Mouse (Mus musculus): ENCODE measurements around the gene Olfr703. TPM values are rescaled to one million over a fixed set of nuclear protein-coding genes. Genes with fewer than 3 reads are reported as not detected.

The Olfr703 gene
- not detected in 2 replicates for polyA plus RNA-seq (2015; fragmentation: Nextera tagmentation; extraction: Ambion mirVana)

DNA sequence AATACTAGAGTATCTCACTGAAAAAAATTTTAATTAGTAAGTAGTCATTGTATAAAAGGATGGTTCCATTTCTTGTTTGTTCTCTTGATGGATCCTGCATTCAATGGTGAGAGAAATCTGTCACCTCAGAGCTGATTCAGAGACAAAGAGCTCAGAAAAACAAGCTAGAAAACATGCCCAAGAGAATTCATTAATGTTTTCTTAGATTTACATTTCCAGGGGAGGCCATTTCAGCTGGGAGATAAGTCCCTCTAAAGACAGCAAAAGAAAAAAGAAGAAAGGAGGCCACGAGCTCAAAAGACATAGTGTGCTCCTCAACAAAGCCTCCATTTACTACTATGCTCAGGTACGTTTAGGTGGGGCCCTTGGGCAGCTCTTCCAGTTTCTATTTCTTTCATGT, at the start of gene Olfr703:
Gene Olfr703, plus strand, starts transcription at position 301 of the 400 bp plus-strand sequence.
- no peaks in the 10 kb centered on the region for H3K27me3 ChIP-seq (replicated peaks)
- 74% methylated on average over 2 of the region's 2 CpGs for WGBS

DNA sequence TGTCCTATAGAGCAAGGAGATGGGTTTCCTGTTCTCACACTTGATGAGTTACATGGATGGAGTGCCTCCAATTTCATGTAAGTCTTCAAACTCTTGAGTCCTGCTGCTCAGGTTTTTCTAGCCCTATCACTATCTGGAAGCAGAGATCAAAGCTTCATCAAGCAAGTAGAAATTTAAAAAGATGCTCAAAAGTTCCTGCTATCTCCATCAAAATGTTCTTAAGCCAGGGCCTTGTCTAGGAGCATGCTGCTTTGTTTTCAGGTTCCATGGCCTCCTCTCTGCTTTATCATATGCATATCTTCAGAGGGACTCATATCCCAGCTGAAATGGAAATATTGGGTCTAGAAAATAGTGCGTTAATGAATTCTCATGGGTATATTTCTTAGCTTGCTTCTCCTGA, 34.4 kb upstream of the Olfr703 start, which contains the start of gene Olfr700:
Gene Olfr700, minus strand, starts transcription at position 101 of the 400 bp plus-strand sequence.
- H3K27ac ChIP-seq = no peak within 1 kb of the TSS
- no peak within 1 kb of the TSS for H3K9ac ChIP-seq
- H3K9me3 ChIP-seq = no peaks in the 10 kb centered on the region
- no peak within 1 kb of the TSS for H3K4me2 ChIP-seq
- no peak for ATAC-seq (replicated peaks)
- no peaks in the 10 kb centered on the region for H3K27me3 ChIP-seq (replicated peaks)
- H3K4me1 ChIP-seq = no peaks in the 10 kb centered on the region
- 90% methylated on average over 1 of the region's 1 CpGs for WGBS
- H3K4me3 ChIP-seq = no peak within 1 kb of the TSS
- no peaks in the 10 kb centered on the region for H3K36me3 ChIP-seq (replicated peaks)

More for the DNA sequence above, at the start of gene Olfr703:
- Histone ChIP-seq H3K4me1 (no peaks in the 10 kb centered on the region), H3K27ac (no peak within 1 kb of the TSS), H3K9ac (no peak within 1 kb of the TSS), H3K36me3 (replicated peaks) (no peaks in the 10 kb centered on the region), H3K4me3 (no peak within 1 kb of the TSS), H3K9me3 (0 out of 2 replicates have a peak, but pooled peaks cover 4% of the 10 kb centered on the region), H3K4me2 (no peak within 1 kb of the TSS)
- no peak for ATAC-seq (replicated peaks)

DNA sequence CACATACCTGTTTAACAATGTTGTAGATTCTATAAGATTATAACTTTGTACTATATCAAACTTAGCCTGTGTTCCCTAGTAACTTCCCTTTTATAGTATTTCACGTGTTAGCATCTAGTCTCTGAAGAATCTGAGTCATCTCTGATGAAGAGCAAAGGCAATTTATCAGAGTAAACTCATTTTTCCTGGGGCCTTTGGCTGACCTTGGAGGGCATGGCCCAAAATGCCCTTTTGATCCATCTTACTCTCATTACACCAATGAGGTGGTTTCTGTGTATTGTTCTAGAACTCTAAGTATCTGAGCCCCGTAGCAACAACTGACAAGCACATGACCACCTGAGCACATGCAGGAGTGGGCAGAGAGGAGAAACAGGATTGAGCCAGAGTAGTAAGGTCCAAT, 29.3 kb upstream of the Olfr703 start, which contains the start of gene Olfr701:
Gene Olfr701, plus strand, starts transcription at position 301 of the 400 bp plus-strand sequence.
- Histone ChIP-seq H3K27ac (no peak within 1 kb of the TSS), H3K36me3 (replicated peaks) (no peaks in the 10 kb centered on the region), H3K9ac (no peak within 1 kb of the TSS), H3K27me3 (replicated peaks) (no peaks in the 10 kb centered on the region), H3K4me1 (no peaks in the 10 kb centered on the region), H3K4me3 (no peak within 1 kb of the TSS), H3K4me2 (no peak within 1 kb of the TSS), H3K9me3 (no peaks in the 10 kb centered on the region)
- 70% methylated on average over 2 of the region's 2 CpGs for WGBS
- no peak for ATAC-seq (replicated peaks)

DNA sequence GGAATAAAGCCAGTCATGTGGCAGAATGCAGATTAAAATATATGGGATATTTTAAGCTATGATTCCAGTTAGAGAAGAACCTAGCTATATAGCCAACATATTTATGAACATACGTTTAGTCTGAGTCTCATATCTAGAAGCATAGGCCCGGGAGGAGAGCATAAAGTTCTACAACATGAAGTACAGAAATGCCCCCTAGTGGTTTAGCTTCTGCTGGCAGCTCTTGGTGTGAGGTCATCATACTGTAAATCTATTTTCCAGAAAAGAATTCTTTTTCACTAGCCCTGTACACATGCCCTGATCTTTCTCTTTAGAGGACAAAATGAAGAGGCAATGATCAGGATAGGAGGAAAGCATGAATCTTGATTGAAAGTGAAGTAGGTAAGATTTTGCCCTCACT, 27.4 kb upstream of the Olfr703 start:
- H3K9me3 ChIP-seq = no peaks in the 10 kb centered on the region
- no peaks in the 10 kb centered on the region for H3K4me1 ChIP-seq
- H3K27ac ChIP-seq = no peak overlapping the region
- no peak for ATAC-seq (replicated peaks)
- H3K4me2 ChIP-seq = no peak overlapping the region
- H3K36me3 ChIP-seq (replicated peaks) = no peaks in the 10 kb centered on the region
- 66% methylated on average over 2 of the region's 2 CpGs for WGBS
- H3K9ac ChIP-seq = no peak overlapping the region
- no peak overlapping the region for H3K4me3 ChIP-seq
- no peaks in the 10 kb centered on the region for H3K27me3 ChIP-seq (replicated peaks)

DNA sequence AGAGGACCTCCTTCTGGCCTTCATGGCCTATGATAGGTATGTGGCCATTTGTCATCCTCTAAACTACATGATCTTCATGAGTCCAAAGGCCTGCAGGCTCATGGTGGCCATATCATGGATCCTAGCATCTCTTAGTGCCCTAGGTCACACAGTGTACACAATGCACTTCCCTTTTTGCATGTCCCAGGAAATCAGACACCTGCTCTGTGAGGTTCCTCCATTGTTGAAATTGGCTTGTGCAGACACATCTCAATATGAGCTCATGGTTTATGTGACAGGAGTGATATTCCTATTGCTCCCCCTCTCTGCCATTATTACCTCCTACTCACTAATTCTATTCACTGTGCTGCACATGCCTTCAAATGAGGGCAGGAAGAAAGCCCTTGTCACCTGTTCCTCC, 24.7 kb upstream of the Olfr703 start:
- Histone ChIP-seq H3K9ac (no peak overlapping the region), H3K9me3 (no peaks in the 10 kb centered on the region), H3K4me3 (no peak overlapping the region), H3K27ac (no peak overlapping the region), H3K27me3 (replicated peaks) (no peaks in the 10 kb centered on the region), H3K4me2 (no peak overlapping the region), H3K36me3 (replicated peaks) (no peaks in the 10 kb centered on the region), H3K4me1 (no peaks in the 10 kb centered on the region)
- ATAC-seq (replicated peaks) = no peak

DNA sequence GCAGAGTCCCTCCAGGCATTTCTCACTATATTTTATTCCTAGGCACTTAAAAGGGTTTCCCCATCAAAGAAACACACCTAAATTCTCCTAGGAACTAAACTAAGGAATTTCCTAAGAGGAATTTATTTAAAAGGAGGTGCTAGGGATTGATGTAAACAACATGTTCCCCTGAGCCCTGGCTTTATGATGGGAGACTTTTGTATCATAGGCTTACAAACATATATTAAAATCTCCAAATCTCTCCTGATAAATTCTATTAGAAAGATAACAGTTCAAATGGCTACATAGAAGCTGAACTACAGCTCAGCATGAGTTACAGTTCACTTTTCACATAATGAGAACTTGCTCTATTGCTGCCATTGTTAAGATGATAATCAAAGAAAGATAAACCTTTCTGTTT, 9.4 kb upstream of the Olfr703 start, which contains the start of gene Olfr702:
Gene Olfr702, minus strand, starts transcription at position 101 of the 400 bp plus-strand sequence.
- Histone ChIP-seq H3K27ac (no peak within 1 kb of the TSS), H3K4me1 (no peaks in the 10 kb centered on the region), H3K9me3 (no peaks in the 10 kb centered on the region), H3K4me3 (no peak within 1 kb of the TSS), H3K27me3 (replicated peaks) (no peaks in the 10 kb centered on the region), H3K36me3 (replicated peaks) (no peaks in the 10 kb centered on the region), H3K4me2 (no peak within 1 kb of the TSS), H3K9ac (no peak within 1 kb of the TSS)
- no peak for ATAC-seq (replicated peaks)

DNA sequence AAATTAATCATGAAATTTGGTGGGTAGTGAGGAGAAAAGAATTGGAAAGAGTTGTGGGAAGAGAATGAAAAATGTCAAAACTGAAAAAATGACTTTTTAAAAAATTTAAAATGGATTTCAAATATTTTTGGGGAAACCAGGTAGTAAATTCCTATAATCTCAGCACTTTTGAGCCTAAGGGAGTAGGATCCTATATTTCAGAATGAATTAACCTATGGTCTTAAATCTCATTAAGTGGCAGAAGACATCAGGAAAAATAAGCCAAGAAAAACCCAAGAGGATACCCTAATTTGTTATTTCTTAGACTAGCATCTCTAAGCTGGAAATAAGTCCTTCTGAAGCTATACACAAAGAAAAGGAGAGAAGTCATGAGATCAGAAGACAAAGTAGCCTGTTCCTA, 19.7 kb downstream of the Olfr703 start, which contains the start of gene Olfr704:
Gene Olfr704, plus strand, starts transcription at position 301 of the 400 bp plus-strand sequence.
- ATAC-seq (replicated peaks) = no peak
- Histone ChIP-seq H3K4me3 (no peak within 1 kb of the TSS), H3K4me1 (no peaks in the 10 kb centered on the region), H3K36me3 (replicated peaks) (no peaks in the 10 kb centered on the region), H3K27ac (no peak within 1 kb of the TSS), H3K9ac (no peak within 1 kb of the TSS), H3K27me3 (replicated peaks) (no peaks in the 10 kb centered on the region), H3K4me2 (no peak within 1 kb of the TSS), H3K9me3 (no peaks in the 10 kb centered on the region)

DNA sequence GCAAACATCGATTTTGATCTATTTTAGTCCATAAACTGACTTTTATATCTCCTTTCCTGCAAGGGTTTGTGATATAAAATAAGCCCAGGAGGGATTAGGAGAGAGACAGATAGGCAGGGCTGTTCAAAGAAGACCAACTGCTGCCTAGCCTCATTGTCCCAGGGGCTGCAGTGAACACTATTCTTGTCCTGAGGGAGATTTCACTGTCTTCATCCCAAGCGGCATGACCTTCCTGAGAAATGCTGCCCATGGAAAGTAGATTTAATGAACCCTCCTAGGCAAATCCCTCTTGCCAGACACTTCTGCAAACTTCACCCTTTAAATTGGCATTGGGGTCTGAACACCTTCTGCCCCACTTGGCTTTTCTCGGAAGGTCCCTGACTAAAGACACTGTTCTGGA, 33.6 kb downstream of the Olfr703 start, which contains the start of gene Olfr705:
Gene Olfr705, minus strand, starts transcription at position 101 of the 400 bp plus-strand sequence.
- 76% methylated on average over 3 of the region's 3 CpGs for WGBS
- H3K36me3 ChIP-seq (replicated peaks) = no peaks in the 10 kb centered on the region
- H3K4me2 ChIP-seq = no peak within 1 kb of the TSS
- no peaks in the 10 kb centered on the region for H3K9me3 ChIP-seq
- ATAC-seq (replicated peaks) = no peak
- H3K4me3 ChIP-seq = no peak within 1 kb of the TSS
- no peaks in the 10 kb centered on the region for H3K4me1 ChIP-seq
- no peak within 1 kb of the TSS for H3K9ac ChIP-seq
- H3K27me3 ChIP-seq (replicated peaks) = no peaks in the 10 kb centered on the region
- no peak within 1 kb of the TSS for H3K27ac ChIP-seq

DNA sequence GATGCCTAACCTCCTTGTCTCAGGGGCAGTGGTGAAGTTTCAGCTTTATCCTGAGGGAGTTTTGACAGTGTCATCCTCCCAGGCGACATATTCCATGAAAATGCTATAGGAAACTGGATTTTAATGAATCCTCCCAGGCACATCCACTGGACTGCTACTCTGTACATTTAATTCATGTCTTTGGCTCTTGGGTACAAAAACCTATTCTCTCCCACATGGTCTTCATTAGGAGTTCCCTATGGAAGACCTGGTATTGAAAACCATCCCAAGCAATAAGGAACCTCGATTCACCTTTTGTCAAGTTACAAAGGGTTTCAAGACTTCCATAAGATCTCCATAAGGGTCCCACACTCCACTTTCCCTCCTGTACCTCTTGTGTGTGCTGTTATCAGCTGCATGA, 44.9 kb downstream of the Olfr703 start, which contains the start of gene Olfr706:
Gene Olfr706, minus strand, starts transcription at position 101 of the 400 bp plus-strand sequence.
- Histone ChIP-seq H3K4me1 (no peaks in the 10 kb centered on the region), H3K27me3 (replicated peaks) (no peaks in the 10 kb centered on the region), H3K27ac (no peak within 1 kb of the TSS), H3K36me3 (replicated peaks) (no peaks in the 10 kb centered on the region), H3K9ac (no peak within 1 kb of the TSS), H3K9me3 (no peaks in the 10 kb centered on the region), H3K4me2 (no peak within 1 kb of the TSS), H3K4me3 (no peak within 1 kb of the TSS)
- ATAC-seq (replicated peaks) = no peak
- 88% methylated on average over 2 of the region's 2 CpGs for WGBS

Other genes starting within 250 kb of the Olfr703 start
- gene Olfr693, start 162.8 kb upstream of the Olfr703 start, polyA plus RNA-seq (2015; fragmentation: Nextera tagmentation; extraction: Ambion mirVana) = 0.05 TPM in 1 of 2 replicates, not detected in the other
- not detected in 2 replicates for gene Olfr694, start 151.5 kb upstream of the Olfr703 start, polyA plus RNA-seq (2015; fragmentation: Nextera tagmentation; extraction: Ambion mirVana)
- not detected in 2 replicates for gene Olfr695, start 127.0 kb upstream of the Olfr703 start, polyA plus RNA-seq (2015; fragmentation: Nextera tagmentation; extraction: Ambion mirVana)
- not detected in 2 replicates for gene Olfr697, start 100.9 kb upstream of the Olfr703 start, polyA plus RNA-seq (2015; fragmentation: Nextera tagmentation; extraction: Ambion mirVana)
- not detected in 2 replicates for gene Olfr698, start 88.0 kb upstream of the Olfr703 start, polyA plus RNA-seq (2015; fragmentation: Nextera tagmentation; extraction: Ambion mirVana)
- gene Olfr699, start 50.2 kb upstream of the Olfr703 start, polyA plus RNA-seq (2015; fragmentation: Nextera tagmentation; extraction: Ambion mirVana) = not detected in 2 replicates
- gene Olfr700, start 34.5 kb upstream of the Olfr703 start, polyA plus RNA-seq (2015; fragmentation: Nextera tagmentation; extraction: Ambion mirVana) = not detected in 2 replicates
- not detected in 2 replicates for gene Olfr701, start 29.2 kb upstream of the Olfr703 start, polyA plus RNA-seq (2015; fragmentation: Nextera tagmentation; extraction: Ambion mirVana)
- not detected in 2 replicates for gene Olfr702, start 9.5 kb upstream of the Olfr703 start, polyA plus RNA-seq (2015; fragmentation: Nextera tagmentation; extraction: Ambion mirVana)
- not detected in 2 replicates for gene Olfr704, start 19.8 kb downstream of the Olfr703 start, polyA plus RNA-seq (2015; fragmentation: Nextera tagmentation; extraction: Ambion mirVana)
- gene Olfr705, start 33.5 kb downstream of the Olfr703 start, polyA plus RNA-seq (2015; fragmentation: Nextera tagmentation; extraction: Ambion mirVana) = not detected in 2 replicates
- gene Olfr706, start 44.8 kb downstream of the Olfr703 start, polyA plus RNA-seq (2015; fragmentation: Nextera tagmentation; extraction: Ambion mirVana) = not detected in 2 replicates
- not detected in 2 replicates for gene Olfr707, start 57.9 kb downstream of the Olfr703 start, polyA plus RNA-seq (2015; fragmentation: Nextera tagmentation; extraction: Ambion mirVana)
- gene Olfr1532-ps1, start 64.6 kb downstream of the Olfr703 start, polyA plus RNA-seq (2015; fragmentation: Nextera tagmentation; extraction: Ambion mirVana) = not detected in 2 replicates
- gene Olfr709-ps1, start 88.9 kb downstream of the Olfr703 start, polyA plus RNA-seq (2015; fragmentation: Nextera tagmentation; extraction: Ambion mirVana) = not detected in 2 replicates
- not detected in 2 replicates for gene Olfr710, start 105.0 kb downstream of the Olfr703 start, polyA plus RNA-seq (2015; fragmentation: Nextera tagmentation; extraction: Ambion mirVana)
- not detected in 2 replicates for gene Olfr6, start 120.6 kb downstream of the Olfr703 start, polyA plus RNA-seq (2015; fragmentation: Nextera tagmentation; extraction: Ambion mirVana)
- gene Olfr711, start 132.1 kb downstream of the Olfr703 start, polyA plus RNA-seq (2015; fragmentation: Nextera tagmentation; extraction: Ambion mirVana) = not detected in 2 replicates
- not detected in 2 replicates for gene Olfr2, start 162.7 kb downstream of the Olfr703 start, polyA plus RNA-seq (2015; fragmentation: Nextera tagmentation; extraction: Ambion mirVana)
- gene Olfr713, start 187.8 kb downstream of the Olfr703 start, polyA plus RNA-seq (2015; fragmentation: Nextera tagmentation; extraction: Ambion mirVana) = not detected in 2 replicates
- gene Olfr714, start 227.6 kb downstream of the Olfr703 start, polyA plus RNA-seq (2015; fragmentation: Nextera tagmentation; extraction: Ambion mirVana) = not detected in 2 replicates
- not detected in 2 replicates for gene Olfr17, start 249.9 kb downstream of the Olfr703 start, polyA plus RNA-seq (2015; fragmentation: Nextera tagmentation; extraction: Ambion mirVana)

Data from midbrain, embryonic 15.5 days (tissue).